In the genomic region with DNA sequence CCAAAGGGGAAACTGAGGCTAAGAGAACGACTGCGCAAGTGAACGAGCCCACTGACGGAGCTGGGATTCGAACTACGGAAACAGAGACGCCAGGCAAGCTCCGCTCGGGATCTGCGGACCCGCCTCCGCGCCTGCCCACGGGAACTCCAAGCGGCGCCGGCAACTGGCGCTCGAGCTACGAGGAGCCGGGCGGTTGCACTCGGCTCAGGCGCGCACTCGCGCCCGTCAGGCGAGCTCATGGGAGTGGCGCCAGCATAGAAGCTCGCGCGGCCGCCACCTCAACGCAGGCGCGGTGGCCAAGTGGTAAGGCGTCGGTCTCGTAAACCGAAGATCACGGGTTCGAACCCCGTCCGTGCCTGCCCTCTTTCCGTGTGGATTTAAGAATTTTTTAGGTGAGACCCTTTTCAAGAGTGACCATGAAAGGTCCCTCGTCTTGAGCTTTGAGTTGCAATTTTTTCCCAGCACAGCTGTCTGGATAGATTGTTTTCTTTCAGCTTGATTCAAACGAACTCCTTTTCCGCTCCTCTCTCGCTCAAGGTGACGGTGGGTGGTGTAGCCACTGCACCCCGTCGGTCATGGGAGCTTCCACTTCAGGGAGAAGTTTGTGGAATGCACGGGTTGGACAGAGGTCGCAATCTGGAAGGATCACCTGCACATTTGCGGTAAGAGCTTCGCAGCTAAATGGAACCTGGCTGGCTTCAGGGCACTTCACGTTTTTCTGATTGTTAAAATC, we compare ENCODE assay signal across 8 mouse cellular contexts.
DNase-seq lines count a peak whose midpoint lies in the region; ATAC-seq lines count a peak whose summit lies in the region.

No protein-coding gene starts in this region.

- no peaks in the 10 kb centered on the region for H3K27me3 ChIP-seq in embryonic facial prominence, embryonic 11.5 days (ENCODE audit: control insufficient read depth, insufficient read depth, low read length)
- no peaks in the 10 kb centered on the region for H3K27me3 ChIP-seq in midbrain, embryonic 11.5 days (ENCODE audit: control insufficient read depth, insufficient read depth, low read length)

- intact Hi-C loops in left cerebral cortex, postnatal 4 days (cut with DNase I) = no loop called here

- H3K36me3 ChIP-seq in embryonic facial prominence, embryonic 11.5 days (replicated peaks; ENCODE audit: control insufficient read depth, insufficient read depth, low read depth, low read length) = no peaks in the 10 kb centered on the region
- H3K36me3 ChIP-seq in midbrain, embryonic 11.5 days (ENCODE audit: control insufficient read depth, insufficient read depth, low read length) = no peaks in the 10 kb centered on the region

- no peaks in the 10 kb centered on the region for H3K4me1 ChIP-seq in embryonic facial prominence, embryonic 11.5 days (ENCODE audit: control insufficient read depth, insufficient read depth, low read length)
- peaks cover 7% of the 10 kb centered on the region for H3K4me1 ChIP-seq in midbrain, embryonic 11.5 days (ENCODE audit: control insufficient read depth, insufficient read depth, low read length)

- peak; percentile 90 for ATAC-seq in embryonic facial prominence, embryonic 11.5 days (replicated peaks; ENCODE audit: insufficient number of reproducible peaks, low FRiP score, low TSS enrichment, low read depth)
- ATAC-seq in midbrain, embryonic 11.5 days (ENCODE audit: low FRiP score) = peak; percentile 93

- peak overlapping the region; percentile 77 for H3K4me2 ChIP-seq in embryonic facial prominence, embryonic 11.5 days (ENCODE audit: low read depth, low read length)
- peak overlapping the region; percentile 71 for H3K4me2 ChIP-seq in midbrain, embryonic 11.5 days

- DNase-seq in adrenal gland, postnatal 25 days = peak; percentile 96
- peak; percentile 95 for DNase-seq in embryonic facial prominence, embryonic 11.5 days (ENCODE audit: low spot score)
- DNase-seq in heart, adult 11 months = peak; percentile 99
- peak; percentile 95 for DNase-seq in kidney, adult 11 months
- DNase-seq in left cerebral cortex, postnatal 4 days = peak; percentile 96
- DNase-seq in midbrain, embryonic 11.5 days (ENCODE audit: low spot score, missing footprints) = peak; percentile 100
- DNase-seq in right cerebral cortex, postnatal 4 days = peak; percentile 98
- peak; percentile 96 for DNase-seq in yolk sac, embryonic 10.5 days (ENCODE audit: low spot score)

- H3K9ac ChIP-seq in embryonic facial prominence, embryonic 11.5 days (replicated peaks; ENCODE audit: low read length) = peak overlapping the region; percentile 46
- peak overlapping the region; percentile 66 for H3K9ac ChIP-seq in midbrain, embryonic 11.5 days (ENCODE audit: low read length)

- H3K27ac ChIP-seq in embryonic facial prominence, embryonic 11.5 days (replicated peaks; ENCODE audit: low read depth, low read length) = no peak overlapping the region; the same call in 1 of the 2 replicates
- no peak overlapping the region for H3K27ac ChIP-seq in midbrain, embryonic 11.5 days (ENCODE audit: low read depth, low read length)

- peak overlapping the region; percentile 66 for H3K4me3 ChIP-seq in embryonic facial prominence, embryonic 11.5 days (ENCODE audit: low read depth, low read length)
- H3K4me3 ChIP-seq in midbrain, embryonic 11.5 days (ENCODE audit: low read depth, low read length) = peak overlapping the region; percentile 46

- no peaks in the 10 kb centered on the region for H3K9me3 ChIP-seq in embryonic facial prominence, embryonic 11.5 days (replicated peaks; ENCODE audit: control insufficient read depth, low read length)
- H3K9me3 ChIP-seq in midbrain, embryonic 11.5 days (ENCODE audit: control insufficient read depth, low read length) = no peaks in the 10 kb centered on the region

- under 1% methylated on average over 58 of the region's 58 CpGs for WGBS in embryonic facial prominence, embryonic 11.5 days
- WGBS in midbrain, embryonic 11.5 days = under 1% methylated on average over 58 of the region's 58 CpGs
